Mouse (Mus musculus): Measurements from ENCODE around the gene Wipf1. TPM values are rescaled to one million over a fixed set of nuclear protein-coding genes. Genes with fewer than 3 reads are reported as not detected.

The Wipf1 gene
- total RNA-seq, 1 experiment from 2014 or later, result 22.9 TPM

DNA sequence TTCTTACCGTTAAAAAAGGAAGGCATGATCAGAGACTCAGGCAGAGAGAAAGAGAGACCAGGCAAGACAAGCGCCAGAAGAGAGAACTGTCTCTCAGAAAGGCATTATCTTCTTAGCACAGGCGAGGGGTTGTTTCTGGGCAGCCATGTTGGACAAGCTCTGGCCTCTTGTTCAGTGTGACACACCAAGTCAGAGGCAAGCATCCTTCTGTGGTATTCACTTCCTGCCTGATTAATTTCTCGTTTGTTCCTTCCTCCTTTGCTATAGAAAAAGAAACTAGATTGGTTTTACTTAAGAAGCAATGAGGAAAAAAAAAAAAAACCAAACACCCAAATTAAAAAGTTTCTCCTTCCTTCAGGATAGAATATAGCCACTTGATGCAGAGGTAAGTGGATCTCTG, 75.8 kb downstream of the Wipf1 start:
- ATAC-seq (replicated peaks; ENCODE audit: low read depth, poor library complexity, severe bottlenecking), result peak; percentile 86

DNA sequence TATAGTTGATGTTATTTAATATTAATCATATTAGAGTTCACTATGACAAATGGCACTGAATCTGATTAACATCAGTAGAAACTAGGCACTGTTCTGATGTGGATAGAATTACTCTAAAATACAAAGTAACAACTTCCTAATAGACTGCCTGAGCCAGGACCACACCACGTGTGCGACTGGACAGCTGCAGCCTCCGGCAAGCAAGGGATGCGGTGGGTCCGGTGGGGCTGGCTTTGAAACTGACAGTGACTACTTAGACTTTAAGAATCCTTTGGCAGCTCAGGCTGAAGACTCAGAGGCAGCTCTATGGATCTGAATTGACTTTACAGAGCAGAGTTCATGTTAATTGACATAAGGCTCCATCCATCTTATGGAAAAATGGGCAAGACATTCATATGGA, 76.4 kb downstream of the Wipf1 start:
- ATAC-seq (replicated peaks; ENCODE audit: low read depth, poor library complexity, severe bottlenecking), result no peak; the same call in 1 of the 2 replicates

DNA sequence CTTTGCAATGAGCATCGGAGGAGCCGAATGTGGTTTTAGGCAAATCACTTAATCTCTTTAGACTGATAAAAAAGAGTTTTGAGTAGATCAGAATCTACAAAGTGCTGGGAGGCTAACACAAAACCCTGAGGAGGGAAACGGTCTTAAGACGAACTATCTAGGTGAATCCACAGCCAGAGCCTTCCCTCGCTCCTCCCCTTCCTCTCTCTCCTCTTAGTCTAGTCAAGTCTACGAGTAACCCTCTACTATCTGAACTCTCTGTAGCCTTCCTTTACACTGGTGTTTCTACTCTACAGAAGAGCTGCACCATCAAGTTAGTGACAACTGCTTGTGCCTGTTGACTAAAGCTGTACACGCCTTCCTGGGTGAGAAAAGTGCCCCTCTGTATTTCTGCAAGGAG, 77.0 kb downstream of the Wipf1 start:
- ATAC-seq (replicated peaks; ENCODE audit: low read depth, poor library complexity, severe bottlenecking), result peak; percentile 23; the same call in 1 of the 2 replicates

DNA sequence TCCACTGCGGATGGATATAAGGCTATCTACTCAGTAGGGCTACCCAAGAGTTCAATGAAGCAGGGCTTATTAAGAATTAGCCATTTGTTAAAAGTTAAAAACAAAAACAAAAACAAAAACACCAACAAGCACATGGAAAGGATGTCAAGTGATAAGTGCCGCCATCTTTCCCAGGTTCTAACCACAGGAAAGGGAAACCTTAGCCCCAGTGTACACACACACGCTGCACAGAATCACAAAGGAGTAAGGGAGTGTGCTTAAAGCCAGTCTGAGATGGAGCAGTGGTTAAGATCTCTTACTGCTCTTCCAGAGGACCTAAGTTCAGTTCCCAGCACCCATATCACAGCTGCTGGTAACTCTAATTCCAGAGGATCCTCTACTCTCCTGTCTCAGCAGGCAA, 78.0 kb downstream of the Wipf1 start:
- ATAC-seq (replicated peaks; ENCODE audit: low read depth, poor library complexity, severe bottlenecking), result no peak

DNA sequence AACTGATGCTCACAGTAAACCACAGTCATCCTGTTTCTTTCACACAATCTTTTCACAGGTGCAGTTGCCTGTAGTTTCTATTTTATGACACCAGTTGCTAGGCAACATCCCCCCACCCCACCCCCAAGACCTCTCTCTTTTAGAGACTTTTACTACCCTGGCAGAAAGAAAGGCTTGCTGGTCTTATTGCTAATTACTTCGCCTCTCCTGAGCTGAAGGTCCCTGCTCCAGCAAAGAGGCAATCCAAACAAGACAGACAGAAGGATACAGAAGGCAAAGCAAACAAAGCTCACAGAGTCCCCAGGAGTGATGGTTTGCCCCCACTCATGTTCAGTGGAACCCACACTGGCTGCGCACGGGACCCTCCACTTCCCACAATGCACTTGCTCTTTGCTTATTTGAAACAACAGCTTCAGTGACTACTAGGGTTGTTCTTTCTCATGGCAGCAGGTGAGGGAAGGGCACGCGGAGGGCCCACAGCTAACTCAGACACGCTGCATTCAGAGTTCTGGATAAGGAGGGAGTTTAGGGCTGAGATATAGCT, 79.3 kb downstream of the Wipf1 start:
- ATAC-seq (replicated peaks; ENCODE audit: low read depth, poor library complexity, severe bottlenecking), result 0 out of 2 replicates have a peak, but pooled peaks have one; percentile 6

DNA sequence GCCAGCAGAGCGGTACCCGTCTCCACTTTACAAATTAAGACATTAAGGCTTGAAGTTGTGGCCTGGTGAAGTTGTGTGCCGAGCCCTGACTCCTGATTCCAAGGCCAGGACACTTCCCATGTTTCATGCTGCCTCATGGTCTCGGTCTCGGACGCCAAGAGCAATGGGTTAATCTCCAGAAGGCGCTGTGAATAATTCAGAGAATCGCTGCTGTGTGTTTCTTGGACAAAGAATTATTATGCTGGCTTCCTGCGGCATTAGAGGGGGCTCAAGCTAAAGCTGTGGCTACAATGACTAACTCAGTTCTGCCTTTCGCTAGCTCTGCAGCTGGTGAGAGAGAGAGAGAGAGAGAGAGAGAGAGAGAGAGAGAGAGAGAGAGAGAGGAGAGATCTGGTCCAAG, 85.5 kb downstream of the Wipf1 start:
- no peak for ATAC-seq (replicated peaks; ENCODE audit: low read depth, poor library complexity, severe bottlenecking)

DNA sequence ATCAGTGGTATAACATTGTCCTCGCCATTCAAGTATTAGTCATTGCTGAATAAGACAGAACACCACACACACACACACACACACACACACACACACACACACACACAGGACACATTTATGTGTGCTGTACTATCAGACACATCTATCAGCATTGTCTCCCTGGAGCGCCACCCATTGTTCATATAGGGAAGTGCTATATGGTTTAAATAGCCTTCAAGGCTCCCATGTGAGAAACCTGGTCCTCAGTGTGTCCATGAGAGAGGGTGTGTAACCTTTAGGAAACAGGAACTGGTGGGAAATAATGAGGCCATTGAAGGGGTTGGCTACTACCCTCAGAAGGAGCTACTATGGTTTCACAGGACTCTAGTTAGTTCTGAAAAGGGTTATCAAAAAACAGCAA, 87.5 kb downstream of the Wipf1 start:
- no peak for ATAC-seq (replicated peaks; ENCODE audit: low read depth, poor library complexity, severe bottlenecking)

DNA sequence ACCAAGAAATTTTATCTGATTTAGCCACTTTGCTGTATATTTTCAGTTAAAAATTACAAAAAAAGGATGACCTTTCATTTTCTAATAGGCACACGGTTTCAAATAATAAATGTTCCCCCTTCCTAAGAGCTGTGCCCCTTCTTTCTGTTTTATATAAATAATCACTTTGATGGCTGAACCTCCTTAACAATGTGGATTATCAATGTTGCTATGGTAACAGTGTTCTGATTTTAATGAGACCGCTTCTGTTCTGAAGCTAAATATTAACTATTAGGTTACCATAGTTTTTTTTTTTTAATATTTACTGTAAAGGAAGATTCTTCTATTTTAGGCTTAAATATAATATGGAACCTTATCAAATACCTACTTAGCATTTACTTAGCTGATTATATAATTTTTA, 89.2 kb downstream of the Wipf1 start:
- no peak for ATAC-seq (replicated peaks; ENCODE audit: low read depth, poor library complexity, severe bottlenecking)

DNA sequence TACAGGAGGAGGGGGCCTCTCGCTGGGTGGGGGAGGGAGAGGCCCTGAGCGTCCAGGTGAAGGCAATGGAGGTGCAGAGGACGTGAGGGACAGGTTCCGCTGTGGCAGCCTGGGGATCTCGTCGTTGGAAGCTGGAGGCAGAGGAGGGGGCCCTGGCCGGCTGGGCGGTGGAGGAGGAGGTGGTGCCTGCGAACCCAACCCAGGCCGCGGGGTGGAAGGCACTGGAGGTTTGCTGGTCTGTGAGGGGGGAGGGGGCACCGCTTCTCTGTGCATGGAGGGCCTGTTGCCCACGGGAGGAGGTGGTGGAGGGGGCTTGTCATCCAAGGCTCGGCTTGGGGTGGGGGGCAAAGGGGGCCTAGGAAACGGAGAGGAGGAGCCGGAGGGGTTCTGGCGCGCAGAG, 92.6 kb downstream of the Wipf1 start:
- ATAC-seq (replicated peaks; ENCODE audit: low read depth, poor library complexity, severe bottlenecking), result no peak

DNA sequence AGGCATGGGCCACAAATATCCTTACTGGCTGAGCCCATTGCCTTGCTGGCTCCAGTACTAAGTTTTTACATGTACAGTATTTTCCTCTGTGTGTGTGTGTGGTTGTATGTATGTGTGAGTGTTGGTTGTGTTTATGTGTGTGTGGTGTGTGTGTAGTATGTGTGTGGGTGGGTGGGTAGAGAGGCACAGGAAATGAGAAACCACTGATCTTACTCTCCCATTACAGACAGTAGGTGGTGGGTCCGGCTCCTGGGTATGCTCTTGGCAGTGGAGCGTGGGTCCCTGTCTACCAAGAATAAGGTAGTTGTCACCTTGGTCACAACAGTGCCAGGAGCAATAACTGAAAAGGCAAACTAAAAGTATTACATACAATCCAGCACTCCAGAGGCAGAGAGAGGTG, 93.7 kb downstream of the Wipf1 start:
- ATAC-seq (replicated peaks; ENCODE audit: low read depth, poor library complexity, severe bottlenecking), result no peak

DNA sequence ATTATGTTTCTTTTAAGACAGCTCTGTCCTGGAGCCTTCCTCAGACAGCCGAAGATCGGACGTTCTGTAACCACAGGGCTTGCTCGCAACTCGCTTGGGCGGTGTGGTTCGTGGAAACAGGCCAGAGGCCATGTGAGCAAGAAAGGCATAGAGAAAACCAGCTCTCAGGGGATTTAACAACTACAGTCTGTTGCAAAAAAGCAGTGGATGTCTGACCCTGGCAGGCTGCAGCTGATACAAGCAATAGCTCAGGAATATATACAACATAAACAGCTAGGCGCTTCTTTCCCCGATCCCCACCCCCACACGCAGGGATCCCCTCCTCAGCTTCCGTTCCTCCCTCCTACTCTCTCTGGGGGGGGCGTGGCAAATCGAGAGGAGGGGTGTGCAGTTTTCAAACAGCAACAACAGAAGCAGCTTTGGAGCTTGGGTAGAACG, 97.6 kb downstream of the Wipf1 start:
- ATAC-seq (replicated peaks; ENCODE audit: low read depth, poor library complexity, severe bottlenecking), result no peak

DNA sequence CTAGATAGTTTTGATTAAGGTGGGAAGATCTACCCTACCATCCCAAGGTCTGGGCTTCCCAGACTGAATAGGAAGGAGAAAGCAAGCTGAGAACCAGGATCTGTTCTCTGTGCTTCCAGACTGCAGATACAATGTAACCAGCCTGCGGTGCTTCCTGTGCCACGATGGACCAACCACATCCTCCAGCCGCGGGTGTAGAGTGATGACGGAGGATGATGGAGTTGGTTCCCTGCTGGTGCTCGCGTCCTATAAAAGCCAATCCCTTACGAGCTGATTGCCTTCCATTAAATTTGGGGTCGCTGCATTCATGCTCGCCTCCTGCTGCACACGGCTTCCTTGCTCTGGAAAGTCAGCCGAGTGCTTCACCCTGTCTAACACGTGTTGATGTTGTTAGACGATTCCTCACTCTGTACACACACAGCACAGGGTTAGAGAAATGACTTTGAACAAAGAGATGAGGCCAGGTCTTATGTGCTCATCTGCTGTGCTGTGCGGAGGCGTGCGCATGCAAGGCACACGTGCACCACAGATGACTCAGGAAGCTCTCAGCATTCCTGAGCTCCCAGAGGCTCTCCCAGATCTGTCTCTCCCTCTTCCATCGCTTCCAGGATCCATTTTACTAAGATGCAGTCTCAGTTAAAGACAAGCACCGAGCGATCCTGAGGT, 100.6 kb downstream of the Wipf1 start:
- ATAC-seq (replicated peaks; ENCODE audit: low read depth, poor library complexity, severe bottlenecking), result peak; percentile 52; the same call in 1 of the 2 replicates

DNA sequence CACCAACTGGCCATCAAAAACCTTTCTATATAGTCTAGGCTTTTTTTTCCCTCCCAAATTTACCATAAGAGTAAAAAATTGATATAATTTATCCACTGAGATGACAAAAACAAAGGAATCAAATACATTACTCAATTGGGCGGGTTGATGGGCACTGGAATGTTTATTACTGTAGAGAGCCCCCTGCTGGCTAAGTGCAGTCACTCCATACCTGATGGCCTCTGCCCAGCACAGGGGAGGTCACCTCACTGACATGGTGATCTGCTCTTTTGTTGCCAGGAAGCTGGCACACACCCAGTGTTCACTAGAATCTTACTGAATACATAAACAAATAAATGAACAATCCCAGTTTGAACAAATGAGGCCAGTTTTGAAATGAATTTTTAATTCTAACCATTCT, 102.2 kb downstream of the Wipf1 start:
- peak; percentile 82 for ATAC-seq (replicated peaks; ENCODE audit: low read depth, poor library complexity, severe bottlenecking)

DNA sequence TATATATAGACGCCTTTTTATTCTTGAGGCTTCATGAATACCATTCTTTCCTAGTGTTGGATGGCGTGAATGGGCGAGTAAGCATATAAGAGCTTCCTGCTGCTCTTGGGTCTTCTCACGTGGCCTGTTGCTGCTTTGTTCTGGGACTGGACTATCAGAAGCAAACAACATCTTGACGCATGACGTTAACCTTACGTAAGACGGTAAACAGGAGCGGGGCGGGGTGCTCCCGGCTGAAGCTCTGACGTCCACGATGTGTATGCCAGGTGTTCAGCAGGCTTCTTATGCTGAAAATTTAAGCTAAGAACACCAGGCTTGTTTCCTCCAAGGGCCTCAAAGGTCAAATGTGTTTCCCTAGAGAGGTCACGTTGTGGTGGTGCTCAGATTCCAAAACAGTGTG, 103.7 kb downstream of the Wipf1 start:
- no peak for ATAC-seq (replicated peaks; ENCODE audit: low read depth, poor library complexity, severe bottlenecking)

DNA sequence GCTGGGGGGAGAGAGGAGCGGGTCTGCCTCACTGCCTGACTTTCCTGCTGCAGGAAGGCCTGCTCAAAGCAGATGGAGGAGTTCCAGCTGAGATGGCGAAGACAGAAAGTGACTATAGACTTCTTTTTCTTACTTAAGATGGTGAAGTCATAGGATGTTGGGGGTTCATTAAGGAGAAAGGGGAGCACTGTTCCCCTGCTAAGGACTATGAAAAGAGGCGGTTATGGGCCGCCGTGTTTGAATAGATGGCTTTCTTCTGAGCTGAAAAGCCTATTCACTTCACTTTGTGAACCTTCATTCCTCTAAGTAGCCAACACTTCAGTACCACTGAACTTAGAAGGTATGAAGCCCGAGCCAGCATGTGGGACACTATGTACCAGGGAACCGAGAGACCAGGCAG, 109.8 kb downstream of the Wipf1 start:
- ATAC-seq (replicated peaks; ENCODE audit: low read depth, poor library complexity, severe bottlenecking), result no peak

DNA sequence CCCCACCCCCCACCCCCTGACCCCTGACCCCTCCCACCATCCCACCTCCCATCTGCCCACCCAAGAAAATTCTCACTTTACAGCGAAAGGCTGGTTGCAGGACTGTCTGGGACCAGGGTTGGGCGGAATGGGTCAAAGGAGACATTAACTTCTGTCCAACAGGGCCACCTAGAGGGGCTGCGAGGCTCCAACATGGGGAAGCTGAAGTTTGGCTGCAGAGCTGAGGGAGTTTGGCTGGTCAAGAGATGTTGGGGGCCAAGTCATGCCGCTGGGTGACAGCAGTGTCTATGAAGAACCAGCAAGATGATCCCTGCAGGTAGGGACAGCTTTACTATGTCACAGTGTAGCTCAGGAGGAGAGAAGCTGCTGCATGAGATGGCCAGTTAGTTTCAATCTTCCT, 110.2 kb downstream of the Wipf1 start:
- ATAC-seq (replicated peaks; ENCODE audit: low read depth, poor library complexity, severe bottlenecking), result peak; percentile 80; the same call in 1 of the 2 replicates

DNA sequence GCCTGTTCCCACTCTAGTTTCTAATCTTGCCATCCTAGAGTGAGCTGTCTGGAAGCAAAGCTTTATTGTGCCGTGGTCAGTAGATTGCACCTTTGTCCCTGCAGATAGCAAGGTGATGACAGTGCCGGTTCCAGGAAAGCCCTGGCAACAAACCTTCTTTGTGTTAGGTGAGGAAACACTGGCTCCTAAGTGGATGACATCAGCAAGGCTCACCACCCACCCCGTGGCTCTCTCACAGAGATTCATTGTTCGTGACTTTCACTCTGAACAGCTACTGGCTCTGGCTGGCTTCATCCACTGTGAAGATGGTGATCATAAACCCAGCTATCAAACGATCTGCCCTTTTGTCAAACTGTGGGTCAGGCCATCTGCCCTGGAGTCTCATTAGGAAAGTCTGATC, 113.6 kb downstream of the Wipf1 start:
- ATAC-seq (replicated peaks; ENCODE audit: low read depth, poor library complexity, severe bottlenecking), result no peak

DNA sequence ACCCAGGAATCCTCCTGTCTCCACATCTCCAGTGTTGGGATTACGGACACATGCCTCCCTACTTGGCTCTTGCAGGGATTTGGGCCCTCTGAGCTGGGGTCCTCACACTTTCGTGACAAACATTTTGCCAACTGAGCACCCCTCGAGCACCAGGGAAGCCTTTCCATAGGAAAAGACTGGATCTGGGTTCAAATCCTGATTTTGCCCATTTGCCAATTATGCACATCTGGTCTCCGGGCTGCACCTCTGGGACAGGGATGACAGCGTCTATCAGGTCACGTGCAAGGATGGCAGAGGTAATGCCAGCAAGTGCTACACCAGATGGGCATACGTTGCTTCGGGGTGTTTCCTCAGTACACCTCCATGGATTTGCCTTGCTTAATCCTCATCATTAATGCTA, 119.5 kb downstream of the Wipf1 start:
- no peak for ATAC-seq (replicated peaks; ENCODE audit: low read depth, poor library complexity, severe bottlenecking)

DNA sequence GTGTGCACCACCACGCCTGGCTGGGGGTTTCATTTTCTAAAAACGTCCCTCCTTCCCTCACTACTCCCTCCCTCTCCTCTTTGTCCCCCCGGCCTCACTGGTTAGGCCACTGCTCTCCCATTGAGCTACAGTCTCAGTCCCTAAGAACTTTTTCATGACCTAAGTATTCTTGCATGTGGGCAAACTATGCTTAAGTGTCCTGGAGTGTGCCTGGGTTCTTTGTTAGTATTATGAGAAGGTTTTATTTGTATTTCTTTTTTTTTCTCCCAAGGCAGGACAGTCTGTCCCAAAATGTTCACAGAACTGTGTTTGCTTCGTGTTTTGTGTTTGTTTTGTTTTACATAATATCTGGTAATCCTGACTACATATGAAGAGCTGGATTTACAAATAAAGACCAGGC, 121.9 kb downstream of the Wipf1 start:
- no peak for ATAC-seq (replicated peaks; ENCODE audit: low read depth, poor library complexity, severe bottlenecking)

DNA sequence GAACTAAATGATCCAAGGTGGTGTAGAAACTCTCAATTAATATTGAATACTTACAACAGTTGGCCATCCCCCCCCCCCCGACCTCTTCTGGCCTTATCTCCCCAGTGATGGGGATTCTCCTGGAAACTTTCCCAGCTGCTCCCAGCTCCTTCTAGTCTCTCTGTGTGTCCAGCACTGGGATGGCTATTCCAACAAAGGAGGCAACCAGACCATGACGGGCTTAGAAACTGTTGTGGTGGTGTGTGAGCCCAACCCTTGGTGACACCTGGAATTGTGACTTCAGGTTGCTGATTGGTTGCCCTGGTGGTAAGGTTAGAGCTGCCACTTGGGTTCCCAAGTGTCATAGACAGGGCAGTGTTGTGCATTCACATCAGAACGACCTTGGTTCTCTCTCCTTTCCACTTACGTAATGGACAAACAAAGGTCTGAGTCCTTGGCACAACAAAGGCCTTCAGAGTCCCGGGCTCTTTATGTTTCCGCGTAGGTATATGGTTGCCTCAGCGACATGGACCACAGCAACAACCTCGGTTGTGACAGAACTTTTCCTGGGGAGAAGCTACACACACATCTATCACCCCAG, 123.1 kb downstream of the Wipf1 start:
- ATAC-seq (replicated peaks; ENCODE audit: low read depth, poor library complexity, severe bottlenecking), result no peak

DNA sequence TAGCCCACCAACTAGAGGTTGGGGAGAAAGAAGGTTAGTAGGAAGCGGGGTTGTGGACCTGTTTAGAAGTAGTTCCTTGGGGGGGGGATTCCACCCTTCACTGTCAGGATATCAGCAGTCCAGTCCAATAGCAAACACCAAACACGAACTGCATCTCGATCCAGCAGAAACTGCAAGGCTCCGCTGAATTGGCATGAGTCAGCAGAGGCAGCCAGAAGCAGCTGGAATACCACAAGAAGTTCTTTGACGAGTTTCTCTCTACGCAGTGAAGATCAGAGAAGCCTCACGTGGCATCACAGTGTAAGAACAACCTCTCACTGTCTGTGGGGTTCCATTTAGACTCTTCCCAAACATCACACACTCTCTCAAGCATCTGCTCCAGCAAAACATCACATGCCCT, 124.6 kb downstream of the Wipf1 start:
- no peak for ATAC-seq (replicated peaks; ENCODE audit: low read depth, poor library complexity, severe bottlenecking)

DNA sequence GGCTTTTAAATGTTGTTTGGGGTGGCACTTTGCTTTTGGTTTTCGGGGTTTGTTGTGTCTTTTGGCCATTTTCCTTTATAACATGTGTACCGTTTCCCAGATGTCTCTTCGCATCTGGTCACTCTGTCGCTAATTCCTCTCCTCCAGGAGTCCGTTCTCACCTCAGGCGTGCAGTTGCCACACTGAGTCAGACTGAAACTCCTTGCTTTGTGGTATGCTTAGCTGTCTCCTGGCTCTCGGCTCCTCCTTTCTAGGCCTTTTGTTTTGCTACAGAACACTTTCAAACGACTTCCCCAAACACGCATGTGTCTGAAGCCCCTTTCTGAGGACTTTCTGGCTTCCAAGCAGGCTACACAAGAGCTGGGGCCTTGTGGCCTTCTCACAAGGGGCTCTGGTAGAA, 125.1 kb downstream of the Wipf1 start:
- ATAC-seq (replicated peaks; ENCODE audit: low read depth, poor library complexity, severe bottlenecking), result no peak
